Mouse (Mus musculus): ENCODE results near the gene Arhgef6. TPM values are rescaled to one million over a fixed set of nuclear protein-coding genes. Genes with fewer than 3 reads are reported as not detected.

Arhgef6 gene
- total RNA-seq (2023) = 89.9 and 91.8 TPM in 2 replicates

DNA sequence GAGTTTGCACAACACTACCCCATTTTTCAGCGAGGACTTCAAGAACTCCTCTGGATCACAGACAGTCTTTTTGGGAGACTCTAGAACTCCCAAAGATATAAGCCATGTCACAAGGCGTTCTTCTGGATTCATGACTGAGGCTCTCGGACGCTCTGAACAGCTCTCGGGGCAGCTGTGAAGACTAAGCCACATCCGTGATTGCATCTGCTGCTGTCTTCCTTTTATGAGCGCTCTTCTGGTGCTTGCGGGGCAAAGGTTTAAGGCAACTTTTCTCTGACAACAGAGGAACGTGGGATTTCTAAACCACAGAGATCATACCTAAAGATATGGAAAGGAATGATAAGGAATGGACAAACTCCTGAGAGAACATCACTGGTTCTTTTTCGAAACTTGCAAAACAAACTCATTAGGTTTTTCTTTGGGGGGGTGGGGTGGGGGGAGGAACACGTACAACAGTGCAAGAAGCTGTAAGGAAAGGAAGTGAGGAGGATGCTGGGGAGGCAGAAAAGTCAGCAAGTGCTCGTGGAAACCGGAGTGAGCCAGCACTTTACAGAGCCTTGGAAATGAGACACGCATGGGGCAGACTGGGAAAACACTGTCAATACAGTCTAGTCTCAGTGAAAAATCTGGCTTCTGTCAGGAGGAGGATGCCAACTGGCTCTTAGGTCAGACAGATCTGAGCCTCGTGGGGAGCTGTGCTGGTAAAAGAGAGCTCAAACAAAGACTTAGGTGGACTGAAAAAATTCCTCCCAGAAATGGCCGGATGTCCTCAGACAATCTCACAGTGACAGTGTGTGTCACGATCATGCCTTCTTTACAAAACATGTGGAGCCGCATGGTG, at the start of gene Arhgef6:
Gene Arhgef6, minus strand, starts transcription at position 359 of the 841 bp plus-strand sequence.

GRCm38 (mm10) chrX:57211876-57212275, 126.7 kb downstream of the Arhgef6 start, which contains the start of gene Cd40lg:
Gene Cd40lg, plus strand, starts transcription at chrX:57212143.

Other genes with a start within 250 kb of the Arhgef6 start
- not detected in 2 replicates for gene Cd40lg, start 126.6 kb downstream of the Arhgef6 start, total RNA-seq (2023)
- 55.8 and 70.8 TPM in 2 replicates for gene Rbmx, start 54.3 kb upstream of the Arhgef6 start, total RNA-seq (2023)
- not detected in 2 replicates for gene Gm364, start 70.4 kb upstream of the Arhgef6 start, total RNA-seq (2023)
- not detected in 2 replicates for gene Gpr101, start 165.0 kb upstream of the Arhgef6 start, total RNA-seq (2023)

Measured in neutrophil, adult 65 days (primary cell).